Mouse (Mus musculus): Measurements from ENCODE around the gene Fkbp2.

The Fkbp2 gene

GRCm38 (mm10) chr19:6951994-6952711 lies 28.1 kb downstream of the Fkbp2 start:
- no peaks in the 10 kb centered on the region for H3K9me3 ChIP-seq (ENCODE audit: low read length)
- no peaks in the 10 kb centered on the region for H3K27me3 ChIP-seq (ENCODE audit: insufficient read depth, low read length)
- H3K36me3 ChIP-seq (ENCODE audit: insufficient read depth, low read length) = peaks cover 56% of the 10 kb centered on the region
- peaks cover 85% of the 10 kb centered on the region for H3K4me1 ChIP-seq (replicated peaks; ENCODE audit: low read depth, low read length)
- TF ChIP-seq NANOG (IDR thresholded peaks at IDR 0.05; ENCODE audit: borderline replicate concordance, low read length) (no peak), CTCF (conservative IDR thresholded peaks at IDR 0.05; ENCODE audit: low read length) (no peak), POU5F1 (IDR thresholded peaks at IDR 0.05; ENCODE audit: borderline replicate concordance, low read length) (no peak)
- H3K4me3 ChIP-seq (replicated peaks; ENCODE audit: low read length) = peak overlapping the region; percentile 88

- Histone ChIP-seq H3K4me3 (replicated peaks; ENCODE audit: low read length) (peak overlapping the region; percentile 88), H3K27me3 (ENCODE audit: insufficient read depth, low read length) (no peaks in the 10 kb centered on the region), H3K9me3 (ENCODE audit: low read length) (no peaks in the 10 kb centered on the region), H3K4me1 (replicated peaks; ENCODE audit: low read depth, low read length) (peaks cover 85% of the 10 kb centered on the region), H3K36me3 (ENCODE audit: insufficient read depth, low read length) (peaks cover 49% of the 10 kb centered on the region)
- TF ChIP-seq CTCF (conservative IDR thresholded peaks at IDR 0.05; ENCODE audit: low read length) (no peak), POU5F1 (IDR thresholded peaks at IDR 0.05; ENCODE audit: borderline replicate concordance, low read length) (no peak), NANOG (IDR thresholded peaks at IDR 0.05; ENCODE audit: borderline replicate concordance, low read length) (no peak)
These were observed 28.8 kb downstream of the Fkbp2 start for GRCm38 (mm10) chr19:6951381-6951968.

DNA sequence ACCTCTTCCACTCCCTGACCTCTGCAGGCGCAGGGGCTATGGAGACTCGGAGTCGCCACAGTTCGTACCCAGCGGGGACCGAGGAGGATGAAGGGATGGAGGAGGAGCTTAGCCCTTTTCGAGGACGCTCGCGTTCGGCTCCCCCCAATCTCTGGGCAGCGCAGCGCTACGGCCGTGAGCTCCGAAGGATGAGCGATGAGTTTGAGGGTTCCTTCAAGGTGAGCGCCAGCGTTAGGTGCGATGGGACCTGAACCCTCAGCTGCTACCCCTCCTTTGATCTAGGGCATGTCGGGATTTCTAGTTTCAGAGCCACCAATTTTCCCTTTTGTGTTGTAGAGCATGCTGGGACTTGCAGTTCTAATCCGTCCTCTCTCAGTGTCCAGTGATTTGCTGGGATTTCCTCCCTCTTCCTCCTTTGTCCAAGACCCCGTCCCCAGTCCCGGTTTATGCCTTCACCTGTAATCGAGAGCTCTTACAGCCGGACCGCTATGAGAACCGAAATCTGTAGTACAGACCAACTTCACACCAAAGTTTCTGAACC lies 29.6 kb downstream of the Fkbp2 start:
- no peak for TF ChIP-seq CTCF (conservative IDR thresholded peaks at IDR 0.05; ENCODE audit: low read length)
- no peak for TF ChIP-seq POU5F1 (IDR thresholded peaks at IDR 0.05; ENCODE audit: borderline replicate concordance, low read length)
- no peak for TF ChIP-seq NANOG (IDR thresholded peaks at IDR 0.05; ENCODE audit: borderline replicate concordance, low read length)
- H3K4me3 ChIP-seq (replicated peaks; ENCODE audit: low read length) = peak overlapping the region; percentile 88
- no peaks in the 10 kb centered on the region for H3K27me3 ChIP-seq (ENCODE audit: insufficient read depth, low read length)
- peaks cover 48% of the 10 kb centered on the region for H3K36me3 ChIP-seq (ENCODE audit: insufficient read depth, low read length)
- H3K9me3 ChIP-seq (ENCODE audit: low read length) = no peaks in the 10 kb centered on the region
- H3K4me1 ChIP-seq (replicated peaks; ENCODE audit: low read depth, low read length) = peaks cover 84% of the 10 kb centered on the region

GRCm38 (mm10) chr19:6949951-6950350 lies 30.4 kb downstream of the Fkbp2 start:
- H3K27me3 ChIP-seq (ENCODE audit: insufficient read depth, low read length) = no peaks in the 10 kb centered on the region
- no peaks in the 10 kb centered on the region for H3K9me3 ChIP-seq (ENCODE audit: low read length)
- H3K4me1 ChIP-seq (replicated peaks; ENCODE audit: low read depth, low read length) = peaks cover 83% of the 10 kb centered on the region
- TF ChIP-seq NANOG (IDR thresholded peaks at IDR 0.05; ENCODE audit: borderline replicate concordance, low read length) (no peak), POU5F1 (IDR thresholded peaks at IDR 0.05; ENCODE audit: borderline replicate concordance, low read length) (no peak), CTCF (conservative IDR thresholded peaks at IDR 0.05; ENCODE audit: low read length) (no peak)
- H3K36me3 ChIP-seq (ENCODE audit: insufficient read depth, low read length) = peaks cover 48% of the 10 kb centered on the region
- H3K4me3 ChIP-seq (replicated peaks; ENCODE audit: low read length) = peak overlapping the region; percentile 88

GRCm38 (mm10) chr19:6949532-6949931 lies 30.8 kb downstream of the Fkbp2 start:
- Histone ChIP-seq H3K36me3 (ENCODE audit: insufficient read depth, low read length) (peaks cover 45% of the 10 kb centered on the region), H3K4me3 (replicated peaks; ENCODE audit: low read length) (peak overlapping the region; percentile 88; the same call in 1 of the 2 replicates), H3K9me3 (ENCODE audit: low read length) (no peaks in the 10 kb centered on the region), H3K27me3 (ENCODE audit: insufficient read depth, low read length) (no peaks in the 10 kb centered on the region), H3K4me1 (replicated peaks; ENCODE audit: low read depth, low read length) (peaks cover 80% of the 10 kb centered on the region)
- TF ChIP-seq POU5F1 (IDR thresholded peaks at IDR 0.05; ENCODE audit: borderline replicate concordance, low read length) (no peak), NANOG (IDR thresholded peaks at IDR 0.05; ENCODE audit: borderline replicate concordance, low read length) (no peak), CTCF (conservative IDR thresholded peaks at IDR 0.05; ENCODE audit: low read length) (no peak)

- H3K27me3 ChIP-seq (ENCODE audit: insufficient read depth, low read length) = no peaks in the 10 kb centered on the region
- H3K9me3 ChIP-seq (ENCODE audit: low read length) = no peaks in the 10 kb centered on the region
- TF ChIP-seq CTCF (conservative IDR thresholded peaks at IDR 0.05; ENCODE audit: low read length) (no peak), POU5F1 (IDR thresholded peaks at IDR 0.05; ENCODE audit: borderline replicate concordance, low read length) (no peak), NANOG (IDR thresholded peaks at IDR 0.05; ENCODE audit: borderline replicate concordance, low read length) (no peak)
- H3K4me1 ChIP-seq (replicated peaks; ENCODE audit: low read depth, low read length) = peaks cover 74% of the 10 kb centered on the region
- H3K36me3 ChIP-seq (ENCODE audit: insufficient read depth, low read length) = peaks cover 36% of the 10 kb centered on the region
- no peak overlapping the region for H3K4me3 ChIP-seq (replicated peaks; ENCODE audit: low read length)
These were observed 32.1 kb downstream of the Fkbp2 start for GRCm38 (mm10) chr19:6948186-6948585.

GRCm38 (mm10) chr19:6947742-6948141 lies 32.6 kb downstream of the Fkbp2 start:
- Histone ChIP-seq H3K36me3 (ENCODE audit: insufficient read depth, low read length) (peaks cover 32% of the 10 kb centered on the region), H3K27me3 (ENCODE audit: insufficient read depth, low read length) (no peaks in the 10 kb centered on the region), H3K4me3 (replicated peaks; ENCODE audit: low read length) (no peak overlapping the region), H3K4me1 (replicated peaks; ENCODE audit: low read depth, low read length) (peaks cover 74% of the 10 kb centered on the region), H3K9me3 (ENCODE audit: low read length) (no peaks in the 10 kb centered on the region)
- TF ChIP-seq CTCF (conservative IDR thresholded peaks at IDR 0.05; ENCODE audit: low read length) (no peak), NANOG (IDR thresholded peaks at IDR 0.05; ENCODE audit: borderline replicate concordance, low read length) (no peak), POU5F1 (IDR thresholded peaks at IDR 0.05; ENCODE audit: borderline replicate concordance, low read length) (no peak)

DNA sequence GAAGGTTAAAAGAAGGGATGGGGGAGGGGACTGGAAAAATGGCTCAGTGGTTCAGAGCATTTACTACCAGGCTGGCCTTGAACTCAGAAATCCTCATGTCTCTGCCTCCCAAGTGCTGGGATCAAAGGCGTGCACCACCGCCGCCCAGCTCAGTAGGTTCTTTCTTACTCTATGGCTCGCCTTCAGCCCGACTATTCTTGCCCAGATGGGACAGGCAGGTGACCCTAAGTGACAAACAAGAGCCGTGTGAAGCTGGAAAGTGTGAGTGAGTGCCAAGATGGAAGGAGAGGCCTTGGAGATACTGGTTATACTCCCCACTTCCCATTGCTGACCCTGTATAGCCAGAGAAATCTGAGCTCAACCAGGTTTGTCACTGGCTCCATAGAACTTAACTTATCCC lies 36.6 kb downstream of the Fkbp2 start:
- H3K4me1 ChIP-seq (replicated peaks; ENCODE audit: low read depth, low read length) = peaks cover 66% of the 10 kb centered on the region
- no peak overlapping the region for H3K4me3 ChIP-seq (replicated peaks; ENCODE audit: low read length)
- TF ChIP-seq NANOG (IDR thresholded peaks at IDR 0.05; ENCODE audit: borderline replicate concordance, low read length) (no peak), POU5F1 (IDR thresholded peaks at IDR 0.05; ENCODE audit: borderline replicate concordance, low read length) (no peak), CTCF (conservative IDR thresholded peaks at IDR 0.05; ENCODE audit: low read length) (no peak)
- no peaks in the 10 kb centered on the region for H3K9me3 ChIP-seq (ENCODE audit: low read length)
- peaks cover 18% of the 10 kb centered on the region for H3K36me3 ChIP-seq (ENCODE audit: insufficient read depth, low read length)
- no peaks in the 10 kb centered on the region for H3K27me3 ChIP-seq (ENCODE audit: insufficient read depth, low read length)
